Comparison of ENCODE assay signal across 21 mouse cellular contexts in the genomic region with DNA sequence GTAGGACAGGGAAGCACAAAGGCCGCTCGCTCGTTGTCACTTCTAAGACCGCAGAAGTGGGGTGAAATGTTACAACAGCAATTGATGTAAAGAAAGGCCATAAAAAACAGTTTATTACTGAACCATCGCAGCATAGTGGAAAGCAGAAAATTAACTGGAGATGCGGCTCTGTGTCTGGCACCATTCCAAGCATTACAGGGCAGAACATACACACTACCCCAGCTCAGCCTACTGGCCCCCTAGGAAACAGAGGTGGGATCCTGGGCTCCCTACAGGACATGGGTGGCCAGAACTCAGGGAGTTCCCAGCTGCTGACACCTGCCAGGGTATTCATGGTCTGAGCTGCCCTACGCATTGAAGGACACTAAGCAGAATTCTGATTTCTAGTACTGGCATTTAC. TPM values are rescaled to one million over a fixed set of nuclear protein-coding genes. Genes with fewer than 3 reads are reported as not detected.
DNase-seq lines count a peak whose midpoint lies in the region; ATAC-seq and TF ChIP-seq lines count a peak whose summit lies in the region.
"Had no signal": no experiment of that assay in that cellular context is flagged by ENCODE, and none has a peak within 500 bp of the region (broad histone marks: within the 10 kb centered on the region; RNA-seq: fewer than 3 reads in every experiment).

No protein-coding gene starts in this region.

- WGBS in forebrain, embryonic 15.5 days: 27% methylated on average over 7 of the region's 7 CpGs
- 28% methylated on average over 7 of the region's 7 CpGs for WGBS in forebrain, embryonic 16.5 days
- 47% methylated on average over 7 of the region's 7 CpGs for WGBS in hindbrain, postnatal 0 days
- WGBS in hindbrain, embryonic 10.5 days: 56% methylated on average over 7 of the region's 7 CpGs
- 48% methylated on average over 7 of the region's 7 CpGs for WGBS in lung, embryonic 16.5 days

- 0 out of 2 replicates have a peak, but pooled peaks have one; percentile 35 for ATAC-seq in forebrain, embryonic 15.5 days (replicated peaks)
- ATAC-seq in forebrain, embryonic 16.5 days: no peak
- ATAC-seq in hindbrain, postnatal 0 days: no peak
- peak; percentile 35; the same call in 1 of the 2 replicates for ATAC-seq in lung, embryonic 16.5 days (ENCODE audit: low read depth)

- peak; percentile 49 for DNase-seq in hindbrain, postnatal 0 days (ENCODE audit: low spot score)
- no peak for DNase-seq in hindbrain, embryonic 10.5 days (ENCODE audit: low spot score)
- no peak for DNase-seq in lung, postnatal 36 days
- peak; percentile 60 for DNase-seq in brain, embryonic 14.5 days (ENCODE audit: low read depth)
- no peak for DNase-seq in liver
- DNase-seq: adrenal gland, postnatal 14 days; cerebellum, adult 9-10 months; gastrocnemius, postnatal 25 days; heart, adult 18-20 months; heart, postnatal 10 days; kidney, adult 11 months; kidney, postnatal 10 days; liver, embryonic 13.5 days; thymus, adult 18-20 months; thymus, postnatal 4 days had no signal

- H3K27ac ChIP-seq in forebrain, embryonic 15.5 days (replicated peaks): no peak overlapping the region
- H3K27ac ChIP-seq in forebrain, embryonic 16.5 days (ENCODE audit: low read length): no peak overlapping the region
- no peak overlapping the region for H3K27ac ChIP-seq in hindbrain, postnatal 0 days
- no peak overlapping the region for H3K27ac ChIP-seq in hindbrain, embryonic 10.5 days
- H3K27ac ChIP-seq in lung, embryonic 16.5 days (ENCODE audit: low read length): no peak overlapping the region
- H3K27ac ChIP-seq: hindbrain, embryonic 13.5 days; liver, embryonic 13.5 days; macrophage had no signal

- H3K9me3 ChIP-seq in forebrain, embryonic 15.5 days: no peaks in the 10 kb centered on the region
- H3K9me3 ChIP-seq in forebrain, embryonic 16.5 days (ENCODE audit: control insufficient read depth, low read length): no peaks in the 10 kb centered on the region
- no peaks in the 10 kb centered on the region for H3K9me3 ChIP-seq in hindbrain, postnatal 0 days (ENCODE audit: low read length)
- no peaks in the 10 kb centered on the region for H3K9me3 ChIP-seq in hindbrain, embryonic 10.5 days
- no peaks in the 10 kb centered on the region for H3K9me3 ChIP-seq in lung, embryonic 16.5 days (ENCODE audit: control insufficient read depth, low read length)
- H3K9me3 ChIP-seq: hindbrain, embryonic 13.5 days; liver, embryonic 13.5 days; lung, embryonic 15.5 days had no signal

- no peak for TF ChIP-seq CTCF in hindbrain, postnatal 0 days (IDR thresholded peaks at IDR 0.05; ENCODE audit: low read depth)
- no peak for TF ChIP-seq CTCF in brain, embryonic 14.5 days (IDR thresholded peaks at IDR 0.05; ENCODE audit: borderline replicate concordance, extremely low read depth, insufficient read depth, insufficient read length)

- no peak overlapping the region for H3K9ac ChIP-seq in forebrain, embryonic 15.5 days (replicated peaks)
- H3K9ac ChIP-seq in forebrain, embryonic 16.5 days (replicated peaks; ENCODE audit: low read depth, low read length): no peak overlapping the region
- no peak overlapping the region for H3K9ac ChIP-seq in hindbrain, postnatal 0 days (replicated peaks; ENCODE audit: low read length)
- no peak overlapping the region for H3K9ac ChIP-seq in lung, embryonic 16.5 days (ENCODE audit: low read length)
- H3K9ac ChIP-seq: hindbrain, embryonic 13.5 days; liver, embryonic 13.5 days; lung, embryonic 15.5 days had no signal

- no peaks in the 10 kb centered on the region for H3K36me3 ChIP-seq in forebrain, embryonic 15.5 days
- no peaks in the 10 kb centered on the region for H3K36me3 ChIP-seq in forebrain, embryonic 16.5 days (ENCODE audit: control insufficient read depth, insufficient read depth)
- H3K36me3 ChIP-seq in hindbrain, postnatal 0 days (ENCODE audit: insufficient read depth, low read length): no peaks in the 10 kb centered on the region
- H3K36me3 ChIP-seq in hindbrain, embryonic 10.5 days: no peaks in the 10 kb centered on the region
- H3K36me3 ChIP-seq in lung, embryonic 16.5 days (ENCODE audit: control insufficient read depth, insufficient read depth, low read length): no peaks in the 10 kb centered on the region
- H3K36me3 ChIP-seq: hindbrain, embryonic 13.5 days; liver, embryonic 13.5 days; lung, embryonic 15.5 days had no signal

- TF ChIP-seq POLR2A in brain, embryonic 14.5 days (IDR thresholded peaks at IDR 0.05; ENCODE audit: borderline replicate concordance, extremely low read depth, insufficient read depth, insufficient read length, poor library complexity, severe bottlenecking): no peak

- no peak overlapping the region for H3K4me3 ChIP-seq in forebrain, embryonic 15.5 days
- H3K4me3 ChIP-seq in forebrain, embryonic 16.5 days (replicated peaks; ENCODE audit: low read length): no peak overlapping the region
- H3K4me3 ChIP-seq in hindbrain, postnatal 0 days (ENCODE audit: low read length): no peak overlapping the region
- no peak overlapping the region for H3K4me3 ChIP-seq in hindbrain, embryonic 10.5 days
- H3K4me3 ChIP-seq in lung, embryonic 16.5 days (ENCODE audit: low read length): no peak overlapping the region
- H3K4me3 ChIP-seq: hindbrain, embryonic 13.5 days; liver, embryonic 13.5 days; lung, embryonic 15.5 days had no signal

- no peaks in the 10 kb centered on the region for H3K27me3 ChIP-seq in forebrain, embryonic 15.5 days
- no peaks in the 10 kb centered on the region for H3K27me3 ChIP-seq in forebrain, embryonic 16.5 days (replicated peaks; ENCODE audit: control insufficient read depth, insufficient read depth, low read length)
- no peaks in the 10 kb centered on the region for H3K27me3 ChIP-seq in hindbrain, postnatal 0 days (ENCODE audit: insufficient read depth, low read length)
- peaks cover 21% of the 10 kb centered on the region for H3K27me3 ChIP-seq in hindbrain, embryonic 10.5 days (ENCODE audit: insufficient read depth, poor library complexity, severe bottlenecking)
- H3K27me3 ChIP-seq in lung, embryonic 16.5 days (ENCODE audit: control insufficient read depth, insufficient read depth, low read depth, low read length): no peaks in the 10 kb centered on the region
- H3K27me3 ChIP-seq: lung, embryonic 15.5 days had no signal

- H3K4me1 ChIP-seq in forebrain, embryonic 15.5 days: peaks cover 15% of the 10 kb centered on the region
- peaks cover 12% of the 10 kb centered on the region for H3K4me1 ChIP-seq in forebrain, embryonic 16.5 days (replicated peaks; ENCODE audit: control insufficient read depth, insufficient read depth, low read length)
- H3K4me1 ChIP-seq in hindbrain, postnatal 0 days (ENCODE audit: insufficient read depth, low read length): peaks cover 17% of the 10 kb centered on the region; the same call in 1 of the 2 replicates
- H3K4me1 ChIP-seq in hindbrain, embryonic 10.5 days (replicated peaks): peaks cover 58% of the 10 kb centered on the region
- H3K4me1 ChIP-seq in lung, embryonic 16.5 days (replicated peaks; ENCODE audit: control insufficient read depth, insufficient read depth, low read length): peaks cover 8% of the 10 kb centered on the region
- H3K4me1 ChIP-seq: liver, embryonic 13.5 days had no signal

- no peak overlapping the region for H3K4me2 ChIP-seq in forebrain, embryonic 15.5 days (replicated peaks)
- no peak overlapping the region for H3K4me2 ChIP-seq in forebrain, embryonic 16.5 days (ENCODE audit: low read length)
- no peak overlapping the region for H3K4me2 ChIP-seq in hindbrain, postnatal 0 days (ENCODE audit: low read depth, low read length)
- H3K4me2 ChIP-seq in lung, embryonic 16.5 days (ENCODE audit: low read depth, low read length): no peak overlapping the region
- H3K4me2 ChIP-seq: hindbrain, embryonic 13.5 days; liver, embryonic 13.5 days; lung, embryonic 15.5 days had no signal

RNA-seq across cellular contexts. Expression of a gene that starts 23.3 kb away (rescaled TPM):
- polyA plus RNA-seq in forebrain, embryonic 15.5 days (2015; fragmentation: Nextera tagmentation; extraction: Ambion mirVana): 5.1 and 5.4 TPM in 2 replicates
- 5.8 and 6.1 TPM in 2 replicates for polyA plus RNA-seq in forebrain, embryonic 16.5 days (2015; fragmentation: Nextera tagmentation; extraction: Ambion mirVana)
- total RNA-seq in hindbrain, postnatal 0 days (2014; rRNA removed): 63.4 and 65.0 TPM in 2 replicates
- polyA plus RNA-seq in hindbrain, postnatal 0 days (2015; fragmentation: Nextera tagmentation; extraction: Ambion mirVana): 20.8 and 22.0 TPM in 2 replicates
- 3.2 and 4.7 TPM in 2 replicates for polyA plus RNA-seq in hindbrain, embryonic 10.5 days (2016; fragmentation: Nextera tagmentation; extraction: Ambion mirVana)
- 2.5 and 2.6 TPM in 2 replicates for polyA plus RNA-seq in lung, embryonic 16.5 days (2015; fragmentation: Nextera tagmentation; extraction: Ambion mirVana)
- polyA plus RNA-seq in brain, embryonic 14.5 days (2012; rRNA removed): 16.8 and 26.6 TPM in 2 replicates

Comparison
In these comparisons a context has a peak if more than half of its experiments do, and no peak if none do; other contexts are left out.
1. ATAC-seq: peak in forebrain, embryonic 15.5 days (single experiment) and lung, embryonic 16.5 days (single experiment); none in forebrain, embryonic 16.5 days (single experiment) and hindbrain, postnatal 0 days (single experiment).
2. DNase-seq: peak in hindbrain, postnatal 0 days (single experiment) and brain, embryonic 14.5 days (single experiment); none in hindbrain, embryonic 10.5 days (single experiment), lung, postnatal 36 days (single experiment) and liver (single experiment).